Mouse (Mus musculus) midbrain, embryonic 14.5 days (tissue): Measurements from ENCODE around the gene Tspan33. TPM values are rescaled to one million over a fixed set of nuclear protein-coding genes. Genes with fewer than 3 reads are reported as not detected.
"Not testable (repeated sequence)": the region's sequence is repeated elsewhere in the genome, so short reads cannot be mapped to it uniquely, and the experiment has no call there.

Experiments
- ATAC-seq: fragments of 200-750 bp; cut with Nextera tagmentation; 2 replicates; pipeline ENCODE4 v1.8.0; 2017; ENCODE audit warnings: moderate number of reproducible peaks, moderate library complexity; ENCODE audit not compliant: low FRiP score, low TSS enrichment
- DNase-seq: peaks from one replicate; pipeline ENCODE4 v3.0.0-alpha.2; 2015
- H3K27ac ChIP-seq: fragments of 300-500 bp; sonication (generic); replicated peaks from 2 replicates; pipeline ENCODE4 v1.5.1; 2014; ENCODE audit warnings: mild to moderate bottlenecking, low read depth, low read length, moderate library complexity
- H3K27me3 ChIP-seq: fragments of 300-500 bp; sonication (generic); 2 replicates; pipeline ENCODE4 v1.6.1; 2014; ENCODE audit warnings: low read length, control low read depth, mixed read lengths; ENCODE audit not compliant: control insufficient read depth, insufficient read depth
- H3K36me3 ChIP-seq: fragments of 300-500 bp; sonication (generic); 2 replicates; pipeline ENCODE4 v1.6.1; 2014; ENCODE audit warnings: low read length, control low read depth; ENCODE audit not compliant: control insufficient read depth, insufficient read depth
- H3K4me1 ChIP-seq: fragments of 300-500 bp; sonication (generic); 2 replicates; pipeline ENCODE4 v1.6.1; 2014; ENCODE audit warnings: mild to moderate bottlenecking, antibody characterized with exemption, low read length, control low read depth; ENCODE audit not compliant: control insufficient read depth, insufficient read depth
- H3K4me2 ChIP-seq: fragments of 300-500 bp; sonication (generic); 2 replicates; pipeline ENCODE4 v1.6.1; 2014; ENCODE audit warnings: mild to moderate bottlenecking, low read length, moderate library complexity
- H3K4me3 ChIP-seq: fragments of 300-500 bp; sonication (generic); replicated peaks from 2 replicates; pipeline ENCODE4 v1.5.1; 2014; ENCODE audit warnings: low read depth, low read length
- H3K9ac ChIP-seq: fragments of 300-500 bp; sonication (generic); replicated peaks from 2 replicates; pipeline ENCODE4 v1.6.1; 2014; ENCODE audit warnings: mild to moderate bottlenecking, low read length, moderate library complexity
- H3K9me3 ChIP-seq: fragments of 300-500 bp; sonication (generic); 2 replicates; pipeline ENCODE4 v1.6.1; 2016; ENCODE audit warnings: low read length, control low read depth, mixed read lengths; ENCODE audit not compliant: control insufficient read depth
- WGBS: fragments of 180-500 bp; shearing (Covaris S2); extraction: QIAGEN DNeasy Blood & Tissue Kit; methylation state at CpG from one replicate; pipeline ENCODE4 v1.1.7; 2014; 5-methylcytosine and 5-hydroxymethylcytosine counted together
- polyA plus RNA-seq: library from polyadenylated mRNA; unstranded; fragments of >200 nt; fragmentation: Nextera tagmentation; extraction: Ambion mirVana; gene quantifications from 2 replicates; pipeline ENCODE4 v1.2.1, GENCODE M21; 2014

Tspan33 gene
- polyA plus RNA-seq, 1 experiment from 2014 or later, result 3.2 TPM

- no peaks in the 10 kb centered on the region for H3K27me3 ChIP-seq
Observed at GRCm38 (mm10) chr6:29671741-29672140, 22.3 kb upstream of the Tspan33 start.

GRCm38 (mm10) chr6:29672563-29673411, 21.2 kb upstream of the Tspan33 start:
- H3K27ac ChIP-seq, result peak overlapping the region; percentile 55; the same call in 1 of the 2 replicates
- 24% methylated on average over 12 of the region's 12 CpGs for WGBS
- peaks cover 4% of the 10 kb centered on the region; the same call in 1 of the 2 replicates for H3K4me1 ChIP-seq
- H3K9me3 ChIP-seq, result no peaks in the 10 kb centered on the region
- no peak overlapping the region for H3K4me3 ChIP-seq
- DNase-seq (peak; percentile 29), ATAC-seq (no peak)
- no peak overlapping the region for H3K9ac ChIP-seq
- H3K27me3 ChIP-seq, result no peaks in the 10 kb centered on the region
- H3K36me3 ChIP-seq, result no peaks in the 10 kb centered on the region
- H3K4me2 ChIP-seq, result no peak overlapping the region

More at GRCm38 (mm10) chr6:29671741-29672140, 22.3 kb upstream of the Tspan33 start:
- DNase-seq, result peak; percentile 15
- Histone ChIP-seq H3K4me1 (peaks cover 4% of the 10 kb centered on the region; the same call in 1 of the 2 replicates), H3K9ac (no peak overlapping the region), H3K4me2 (no peak overlapping the region), H3K4me3 (no peak overlapping the region), H3K9me3 (no peaks in the 10 kb centered on the region), H3K36me3 (no peaks in the 10 kb centered on the region), H3K27ac (no peak overlapping the region)
- 13% methylated on average over 3 of the region's 3 CpGs for WGBS
- ATAC-seq, result no peak

- Histone ChIP-seq H3K9ac (no peak overlapping the region), H3K4me1 (peaks cover 4% of the 10 kb centered on the region; the same call in 1 of the 2 replicates), H3K27me3 (no peaks in the 10 kb centered on the region), H3K27ac (no peak overlapping the region), H3K4me2 (no peak overlapping the region), H3K9me3 (no peaks in the 10 kb centered on the region), H3K4me3 (no peak overlapping the region), H3K36me3 (no peaks in the 10 kb centered on the region)
- no peak for ATAC-seq
- DNase-seq, result no peak
- 33% methylated on average over 2 of the region's 2 CpGs for WGBS
Observed at GRCm38 (mm10) chr6:29673739-29674138, 20.3 kb upstream of the Tspan33 start.

- not testable (repeated sequence) for ATAC-seq, DNase-seq, H3K9me3 ChIP-seq, H3K4me1 ChIP-seq, H3K36me3 ChIP-seq, H3K27ac ChIP-seq, H3K9ac ChIP-seq, H3K4me3 ChIP-seq, H3K27me3 ChIP-seq, H3K4me2 ChIP-seq
- 92% methylated on average over 9 of the region's 10 CpGs for WGBS
Observed at GRCm38 (mm10) chr6:29679947-29680550, 14.0 kb upstream of the Tspan33 start.

GRCm38 (mm10) chr6:29681853-29682252, 12.2 kb upstream of the Tspan33 start:
- Histone ChIP-seq H3K27ac (no peak overlapping the region), H3K4me2 (no peak overlapping the region), H3K4me1 (no peaks in the 10 kb centered on the region), H3K27me3 (no peaks in the 10 kb centered on the region), H3K9me3 (no peaks in the 10 kb centered on the region), H3K36me3 (no peaks in the 10 kb centered on the region), H3K4me3 (no peak overlapping the region), H3K9ac (no peak overlapping the region)
- ATAC-seq (no peak), DNase-seq (no peak)
- 94% methylated on average over 4 of the region's 4 CpGs for WGBS

GRCm38 (mm10) chr6:29684686-29685085, 9.3 kb upstream of the Tspan33 start:
- no peaks in the 10 kb centered on the region for H3K36me3 ChIP-seq
- H3K4me1 ChIP-seq, result no peaks in the 10 kb centered on the region
- H3K27me3 ChIP-seq, result no peaks in the 10 kb centered on the region
- no peak overlapping the region for H3K4me3 ChIP-seq
- ATAC-seq, result no peak
- no peaks in the 10 kb centered on the region for H3K9me3 ChIP-seq
- H3K9ac ChIP-seq, result no peak overlapping the region
- H3K27ac ChIP-seq, result no peak overlapping the region
- no peak for DNase-seq
- 90% methylated on average over 4 of the region's 4 CpGs for WGBS
- H3K4me2 ChIP-seq, result no peak overlapping the region

- DNase-seq (no peak), ATAC-seq (no peak)
- WGBS, result 81% methylated on average over 4 of the region's 4 CpGs
- no peaks in the 10 kb centered on the region for H3K4me1 ChIP-seq
- H3K4me3 ChIP-seq, result no peak overlapping the region
- H3K27ac ChIP-seq, result no peak overlapping the region
- H3K4me2 ChIP-seq, result no peak overlapping the region
- H3K27me3 ChIP-seq, result no peaks in the 10 kb centered on the region
- H3K36me3 ChIP-seq, result no peaks in the 10 kb centered on the region
- no peaks in the 10 kb centered on the region for H3K9me3 ChIP-seq
- no peak overlapping the region for H3K9ac ChIP-seq
Observed at GRCm38 (mm10) chr6:29685952-29686351, 8.1 kb upstream of the Tspan33 start.

- no peak overlapping the region for H3K27ac ChIP-seq
- no peaks in the 10 kb centered on the region; the same call in 1 of the 2 replicates for H3K4me1 ChIP-seq
- WGBS, result 71% methylated on average over 8 of the region's 8 CpGs
- H3K4me2 ChIP-seq, result no peak overlapping the region
- H3K36me3 ChIP-seq, result no peaks in the 10 kb centered on the region
- no peak overlapping the region for H3K9ac ChIP-seq
- 0 out of 2 replicates have a peak, but pooled peaks cover 3% of the 10 kb centered on the region for H3K27me3 ChIP-seq
- no peaks in the 10 kb centered on the region for H3K9me3 ChIP-seq
- no peak overlapping the region for H3K4me3 ChIP-seq
- ATAC-seq (no peak), DNase-seq (no peak)
Observed at GRCm38 (mm10) chr6:29689458-29689857, 4.6 kb upstream of the Tspan33 start.
